Mouse (Mus musculus) midbrain, postnatal 0 days (tissue): ENCODE data around the gene Avl9. TPM values are rescaled to one million over a fixed set of nuclear protein-coding genes. Genes with fewer than 3 reads are reported as not detected.

Experiments
- ATAC-seq: fragments of 200-750 bp; cut with Nextera tagmentation; 2 replicates; pipeline ENCODE4 v1.8.0; 2017; ENCODE audit warnings: moderate number of reproducible peaks, mild to moderate bottlenecking, moderate TSS enrichment, moderate library complexity; ENCODE audit not compliant: low FRiP score
- DNase-seq: peaks from one replicate; pipeline ENCODE4 v3.0.0-alpha.2; 2015; ENCODE audit warnings: low spot score
- H3K27ac ChIP-seq: fragments of 300-500 bp; sonication (generic); 2 replicates; pipeline ENCODE4 v1.5.1; 2014; ENCODE audit warnings: low read depth, mild to moderate bottlenecking, low read length, mixed read lengths
- H3K27me3 ChIP-seq: fragments of 300-500 bp; sonication (generic); 2 replicates; pipeline ENCODE4 v1.6.1; 2014; ENCODE audit warnings: low read length, control low read depth, mixed read lengths; ENCODE audit not compliant: insufficient read depth
- H3K36me3 ChIP-seq: fragments of 300-500 bp; sonication (generic); 2 replicates; pipeline ENCODE4 v1.6.1; 2014; ENCODE audit warnings: low read length, control low read depth, mixed read lengths; ENCODE audit not compliant: insufficient read depth
- H3K4me1 ChIP-seq: fragments of 300-500 bp; sonication (generic); 2 replicates; pipeline ENCODE4 v1.6.1; 2014; ENCODE audit warnings: mild to moderate bottlenecking, control low read depth, antibody characterized with exemption, low read length, mixed read lengths; ENCODE audit not compliant: insufficient read depth
- H3K4me2 ChIP-seq: fragments of 300-500 bp; sonication (generic); 2 replicates; pipeline ENCODE4 v1.6.1; 2014; ENCODE audit warnings: low read depth, mild to moderate bottlenecking, low read length, mixed read lengths; ENCODE audit not compliant: poor library complexity, severe bottlenecking
- H3K4me3 ChIP-seq: fragments of 300-500 bp; sonication (generic); 2 replicates; pipeline ENCODE4 v1.5.1; 2014; ENCODE audit warnings: low read depth, mild to moderate bottlenecking, low read length, moderate library complexity
- H3K9ac ChIP-seq: fragments of 300-500 bp; sonication (generic); replicated peaks from 2 replicates; pipeline ENCODE4 v1.6.1; 2014; ENCODE audit warnings: mild to moderate bottlenecking, low read length, moderate library complexity, mixed read lengths; ENCODE audit not compliant: poor library complexity, severe bottlenecking
- H3K9me3 ChIP-seq: fragments of 300-500 bp; sonication (generic); 2 replicates; pipeline ENCODE4 v1.6.1; 2016; ENCODE audit warnings: low read length, control low read depth
- CTCF ChIP-seq: IDR thresholded peaks from 2 replicates; pipeline ENCODE4 v1.5.1; 2016; ENCODE audit warnings: antibody characterized with exemption, mild to moderate bottlenecking
- WGBS: fragments of 180-500 bp; shearing (Covaris S2); extraction: QIAGEN DNeasy Blood & Tissue Kit; methylation state at CpG from one replicate; pipeline ENCODE4 v1.1.7; 2014; 5-methylcytosine and 5-hydroxymethylcytosine counted together
- polyA plus RNA-seq: library from polyadenylated mRNA; unstranded; fragments of >200 nt; fragmentation: Nextera tagmentation; extraction: Ambion mirVana; gene quantifications from 2 replicates; pipeline ENCODE4 v1.2.1, GENCODE M21; 2015
- total RNA-seq: library from RNA; depleted of rRNA; stranded (reverse); fragments of >200 nt; gene quantifications from 2 replicates; pipeline ENCODE4 v1.2.3, GENCODE M21; 2014

The Avl9 gene
- total and polyA plus RNA-seq, 2 experiments from 2014 or later = 19.7 to 46.9 TPM

DNA sequence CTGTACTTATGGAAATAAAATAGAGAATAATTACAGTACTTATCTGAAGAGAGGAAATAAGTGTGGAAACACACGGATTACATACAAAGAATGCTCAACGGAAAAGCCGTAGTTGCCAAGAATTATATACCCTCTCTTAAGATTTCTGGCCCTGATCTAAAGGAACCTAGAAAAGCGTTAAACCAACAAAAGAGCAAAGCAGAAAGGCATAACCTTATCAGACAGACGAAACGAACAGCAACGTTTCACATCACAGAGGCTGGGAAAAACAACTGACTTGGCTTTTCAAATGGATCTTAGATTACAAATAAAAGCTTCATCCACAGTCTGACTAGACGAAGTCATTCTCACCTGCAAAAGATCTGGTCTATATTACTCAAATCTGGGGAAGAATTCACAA is 81.5 kb downstream of the Avl9 start:
- 4% methylated on average over 8 of the region's 8 CpGs for WGBS
- peak overlapping the region; percentile 100 for H3K27ac ChIP-seq

DNA sequence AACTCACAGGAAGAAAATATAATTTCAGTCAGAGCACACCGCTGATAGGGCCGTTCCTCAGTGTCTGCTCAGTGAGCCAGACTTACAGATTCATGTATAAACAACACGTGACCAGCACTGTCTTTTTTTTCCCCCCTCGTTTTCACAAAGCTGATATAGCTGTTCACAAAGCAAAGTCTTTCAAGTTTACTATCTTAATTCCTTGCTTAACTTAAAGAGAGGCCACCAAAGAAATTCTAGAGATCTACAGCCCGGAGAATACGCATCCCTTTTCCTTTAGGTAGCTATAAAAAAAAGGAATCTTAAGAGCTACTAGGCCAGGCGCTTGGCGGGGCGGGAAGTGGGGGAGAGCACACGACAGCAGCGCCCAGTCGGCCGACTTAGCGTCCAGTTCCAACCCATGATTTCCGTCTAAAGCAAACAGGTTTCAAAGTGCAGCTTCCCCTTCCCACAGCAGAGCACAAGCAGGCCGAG is 82.0 kb downstream of the Avl9 start:
- Histone ChIP-seq H3K27me3 (no peaks in the 10 kb centered on the region), H3K4me2 (peak overlapping the region; percentile 86), H3K27ac (peak overlapping the region; percentile 100), H3K4me1 (peaks cover 6% of the 10 kb centered on the region), H3K4me3 (peak overlapping the region; percentile 92), H3K36me3 (no peaks in the 10 kb centered on the region), H3K9me3 (no peaks in the 10 kb centered on the region), H3K9ac (peak overlapping the region; percentile 97)
- ATAC-seq (peak; percentile 14; the same call in 1 of the 2 replicates), DNase-seq (peak; percentile 50)
- TF ChIP-seq CTCF = no peak
- WGBS = under 1% methylated on average over 16 of the region's 16 CpGs

More for the DNA sequence above, 81.5 kb downstream of the Avl9 start:
- ATAC-seq (no peak), DNase-seq (no peak)
- Histone ChIP-seq H3K36me3 (no peaks in the 10 kb centered on the region), H3K4me1 (peaks cover 6% of the 10 kb centered on the region), H3K9ac (peak overlapping the region; percentile 97), H3K27me3 (no peaks in the 10 kb centered on the region), H3K4me3 (peak overlapping the region; percentile 92), H3K9me3 (no peaks in the 10 kb centered on the region), H3K4me2 (peak overlapping the region; percentile 86)
- TF ChIP-seq CTCF = no peak

DNA sequence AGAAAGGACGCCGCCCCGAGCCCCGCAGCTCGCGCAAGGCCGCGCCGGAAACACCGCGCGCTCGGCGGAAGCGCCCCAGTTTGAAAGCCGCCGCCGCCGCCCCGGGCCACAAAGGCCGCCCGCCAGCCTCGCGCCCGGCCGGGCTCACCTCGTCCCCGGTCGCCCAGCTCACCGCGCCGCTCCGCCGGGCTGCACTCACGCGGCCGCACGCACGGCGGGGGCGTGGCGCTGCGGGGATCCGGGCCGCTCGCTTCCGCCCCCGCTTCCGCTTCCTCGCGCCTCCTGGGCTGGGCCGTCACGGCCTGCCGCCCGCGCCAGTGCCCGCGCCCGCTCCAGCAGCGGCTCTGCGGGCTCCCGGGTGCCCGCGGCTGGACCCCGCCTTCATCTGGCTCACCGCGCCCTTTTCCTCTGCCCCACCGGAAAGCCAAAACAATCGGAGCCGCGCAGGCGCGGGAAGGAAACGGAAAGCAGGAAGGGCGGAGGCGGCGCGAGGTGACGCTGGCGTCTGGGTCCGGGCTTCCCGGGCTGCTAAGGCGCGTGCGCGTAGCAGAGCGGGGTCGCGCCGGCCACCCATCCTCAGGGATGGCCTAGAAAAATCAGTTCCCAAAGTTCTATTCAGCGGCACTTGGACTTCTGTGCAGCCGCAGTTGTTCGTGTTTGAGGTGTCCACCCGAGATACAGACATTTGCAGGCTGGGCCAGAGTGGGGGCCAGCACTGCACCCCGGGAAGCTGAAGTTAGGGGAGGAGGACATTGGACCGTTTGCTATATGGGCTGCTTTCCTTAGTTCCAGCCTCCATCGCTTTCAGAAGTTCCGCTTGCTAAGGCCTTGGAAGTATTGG is 82.8 kb downstream of the Avl9 start, which contains the start of gene Kbtbd2:
TSS of gene Kbtbd2 (minus strand) at position 503 of the 841 bp plus-strand sequence.
- H3K27me3 ChIP-seq = no peaks in the 10 kb centered on the region
- DNase-seq (peak; percentile 95), ATAC-seq (peak; percentile 95)
- WGBS = under 1% methylated on average over 85 of the region's 98 CpGs
- TF ChIP-seq CTCF = no peak
- peak within 1 kb of the TSS; percentile 100 for H3K27ac ChIP-seq
- peaks cover 6% of the 10 kb centered on the region for H3K4me1 ChIP-seq
- no peaks in the 10 kb centered on the region for H3K9me3 ChIP-seq
- H3K9ac ChIP-seq = peak within 1 kb of the TSS; percentile 97
- peak within 1 kb of the TSS; percentile 86 for H3K4me2 ChIP-seq
- H3K4me3 ChIP-seq = peak within 1 kb of the TSS; percentile 92
- H3K36me3 ChIP-seq = no peaks in the 10 kb centered on the region

DNA sequence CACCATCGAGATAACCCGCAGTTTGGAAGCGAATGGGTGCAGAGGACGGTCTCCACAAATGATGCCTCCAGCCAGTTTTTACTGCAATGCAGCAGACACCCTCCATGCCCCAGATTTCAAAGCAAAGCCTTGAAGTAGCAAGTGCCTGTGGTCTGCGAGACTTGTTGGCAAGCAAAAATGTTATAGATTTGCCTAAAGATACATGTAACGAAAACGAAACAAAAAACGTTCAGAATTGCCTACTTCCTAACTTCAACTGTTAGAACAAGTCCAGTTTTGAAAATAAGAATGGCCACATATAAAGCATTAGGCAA is 83.4 kb downstream of the Avl9 start:
- H3K27me3 ChIP-seq = no peaks in the 10 kb centered on the region
- peak overlapping the region; percentile 92 for H3K4me3 ChIP-seq
- no peaks in the 10 kb centered on the region for H3K36me3 ChIP-seq
- H3K4me2 ChIP-seq = peak overlapping the region; percentile 86
- H3K9me3 ChIP-seq = no peaks in the 10 kb centered on the region
- peak overlapping the region; percentile 100 for H3K27ac ChIP-seq
- 17% methylated on average over 8 of the region's 8 CpGs for WGBS
- H3K4me1 ChIP-seq = peaks cover 6% of the 10 kb centered on the region
- ATAC-seq = no peak
- H3K9ac ChIP-seq = peak overlapping the region; percentile 97
- DNase-seq = no peak
- TF ChIP-seq CTCF = no peak

DNA sequence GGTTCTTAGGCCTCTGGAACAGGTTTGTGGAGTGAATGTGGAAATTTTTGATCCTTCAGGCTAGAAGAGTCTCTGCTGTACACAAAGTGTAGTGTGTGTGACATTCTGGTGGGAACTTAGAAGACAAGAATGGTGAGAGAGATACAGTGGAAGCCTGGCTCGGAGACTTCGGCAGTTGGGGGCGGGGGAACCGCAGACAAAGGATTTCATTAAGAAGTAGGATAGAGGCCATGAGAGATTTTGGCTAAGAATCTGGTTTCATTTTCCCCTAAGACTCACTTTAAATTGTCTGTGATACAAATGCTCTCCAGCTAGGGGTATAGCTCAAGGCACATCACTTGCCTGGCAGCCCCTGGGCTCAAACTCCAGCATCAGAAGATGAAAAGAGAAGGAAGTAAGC is 90.3 kb downstream of the Avl9 start:
- no peak for TF ChIP-seq CTCF
- H3K27me3 ChIP-seq = no peaks in the 10 kb centered on the region; the same call in 1 of the 2 replicates
- no peak for ATAC-seq

DNA sequence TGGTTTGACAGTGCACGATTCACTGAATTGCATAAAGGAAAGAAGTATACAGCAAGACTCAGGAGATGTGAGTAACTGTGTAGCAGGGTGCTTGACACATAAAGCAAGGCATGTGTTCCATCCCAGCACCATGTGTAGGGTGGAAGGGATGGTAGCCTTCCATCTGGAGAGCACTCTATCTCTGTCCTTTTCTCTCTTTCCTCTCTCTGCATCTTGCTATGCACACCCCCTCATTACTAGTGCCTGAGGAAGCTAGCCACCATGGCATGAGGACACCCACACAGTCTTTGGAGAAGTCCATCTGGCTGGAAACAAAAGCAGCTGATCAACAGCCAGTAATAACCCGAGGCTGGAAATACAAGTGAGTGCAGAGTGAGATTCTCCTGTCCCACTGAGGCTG is 91.5 kb downstream of the Avl9 start:
- DNase-seq = no peak
- Histone ChIP-seq H3K36me3 (no peaks in the 10 kb centered on the region), H3K4me3 (no peak overlapping the region), H3K4me2 (no peak overlapping the region), H3K27me3 (no peaks in the 10 kb centered on the region; the same call in 1 of the 2 replicates), H3K4me1 (no peaks in the 10 kb centered on the region), H3K27ac (no peak overlapping the region), H3K9me3 (no peaks in the 10 kb centered on the region), H3K9ac (no peak overlapping the region)
- ATAC-seq = no peak
- TF ChIP-seq CTCF = no peak
- 70% methylated on average over 2 of the region's 2 CpGs for WGBS

More for the DNA sequence above, 90.3 kb downstream of the Avl9 start:
- Histone ChIP-seq H3K4me1 (no peaks in the 10 kb centered on the region), H3K4me2 (no peak overlapping the region), H3K27ac (no peak overlapping the region), H3K4me3 (no peak overlapping the region), H3K36me3 (no peaks in the 10 kb centered on the region), H3K9me3 (no peaks in the 10 kb centered on the region), H3K9ac (no peak overlapping the region)
- DNase-seq = no peak
- 80% methylated on average over 4 of the region's 4 CpGs for WGBS
